Mouse (Mus musculus) embryonic facial prominence, embryonic 12.5 days (tissue): Measurements from ENCODE around the gene Pou3f3. TPM values are rescaled to one million over a fixed set of nuclear protein-coding genes. Genes with fewer than 3 reads are reported as not detected.
A peak's percentile ranks its signal among the peaks of the same experiment; 100 is the strongest.

Experiments
- ATAC-seq: fragments of 200-750 bp; cut with Nextera tagmentation; 2 replicates; pipeline ENCODE4 v1.8.0; 2017; ENCODE audit not compliant: insufficient number of reproducible peaks, insufficient read depth, low FRiP score, low TSS enrichment
- H3K27ac ChIP-seq: fragments of 300-500 bp; sonication (generic); 2 replicates; pipeline ENCODE4 v1.5.1; 2016; ENCODE audit warnings: mild to moderate bottlenecking
- H3K27me3 ChIP-seq: fragments of 300-500 bp; sonication (generic); 2 replicates; pipeline ENCODE4 v1.6.1; 2016; ENCODE audit warnings: mild to moderate bottlenecking, moderate library complexity
- H3K36me3 ChIP-seq: fragments of 300-500 bp; sonication (generic); 2 replicates; pipeline ENCODE4 v1.6.1; 2016; ENCODE audit warnings: mild to moderate bottlenecking
- H3K4me1 ChIP-seq: fragments of 300-500 bp; sonication (generic); 2 replicates; pipeline ENCODE4 v1.6.1; 2016
- H3K4me2 ChIP-seq: fragments of 300-500 bp; sonication (generic); replicated peaks from 2 replicates; pipeline ENCODE4 v1.6.1; 2016; ENCODE audit warnings: mild to moderate bottlenecking, moderate library complexity
- H3K4me3 ChIP-seq: fragments of 300-500 bp; sonication (generic); 2 replicates; pipeline ENCODE4 v1.5.1; 2016; ENCODE audit warnings: mild to moderate bottlenecking
- H3K9ac ChIP-seq: fragments of 300-500 bp; sonication (generic); 2 replicates; pipeline ENCODE4 v1.6.1; 2016; ENCODE audit warnings: mild to moderate bottlenecking, moderate library complexity
- H3K9me3 ChIP-seq: fragments of 300-500 bp; sonication (generic); 2 replicates; pipeline ENCODE4 v1.6.1; 2016; ENCODE audit warnings: mild to moderate bottlenecking, moderate library complexity
- WGBS: fragments of 180-500 bp; shearing (Covaris S2); methylation state at CpG from one replicate; pipeline ENCODE4 v1.1.7; 2016; 5-methylcytosine and 5-hydroxymethylcytosine counted together
- polyA plus RNA-seq: library from polyadenylated mRNA; unstranded; fragments of >200 nt; fragmentation: Nextera tagmentation; extraction: Ambion mirVana; gene quantifications from 2 replicates; pipeline ENCODE4 v1.2.1, GENCODE M21; 2016

Pou3f3 gene
- polyA plus RNA-seq, 1 experiment from 2014 or later: 12.1 TPM

- H3K36me3 ChIP-seq: no peaks in the 10 kb centered on the region
- peak overlapping the region; percentile 60; the same call in 1 of the 2 replicates for H3K27ac ChIP-seq
- H3K4me1 ChIP-seq: peaks cover 11% of the 10 kb centered on the region
- 2% methylated on average over 26 of the region's 26 CpGs for WGBS
- peak overlapping the region; percentile 27 for H3K4me3 ChIP-seq
- ATAC-seq: 0 out of 2 replicates have a peak, but pooled peaks have one; percentile 54
- H3K27me3 ChIP-seq: peaks cover 70% of the 10 kb centered on the region
- H3K4me2 ChIP-seq: peak overlapping the region; percentile 48
- no peaks in the 10 kb centered on the region for H3K9me3 ChIP-seq
- H3K9ac ChIP-seq: peak overlapping the region; percentile 36
Measured at GRCm38 (mm10) chr1:42703851-42704613, 8.5 kb downstream of the Pou3f3 start.

- H3K4me2 ChIP-seq: peak overlapping the region; percentile 17; the same call in 1 of the 2 replicates
- peaks cover 11% of the 10 kb centered on the region for H3K4me1 ChIP-seq
- peak overlapping the region; percentile 30; the same call in 1 of the 2 replicates for H3K27ac ChIP-seq
- WGBS: 7% methylated on average over 17 of the region's 17 CpGs
- peak overlapping the region; percentile 27; the same call in 1 of the 2 replicates for H3K9ac ChIP-seq
- H3K4me3 ChIP-seq: 0 out of 2 replicates have a peak overlapping the region, but pooled peaks have one; percentile 12
- peaks cover 80% of the 10 kb centered on the region for H3K27me3 ChIP-seq
- H3K36me3 ChIP-seq: no peaks in the 10 kb centered on the region
- no peak for ATAC-seq
- H3K9me3 ChIP-seq: no peaks in the 10 kb centered on the region
Measured at GRCm38 (mm10) chr1:42704981-42705810, 9.6 kb downstream of the Pou3f3 start.

- no peak for ATAC-seq
- Histone ChIP-seq H3K36me3 (no peaks in the 10 kb centered on the region), H3K27ac (peak overlapping the region; percentile 30; the same call in 1 of the 2 replicates), H3K27me3 (peaks cover 82% of the 10 kb centered on the region), H3K4me1 (peaks cover 11% of the 10 kb centered on the region), H3K4me2 (peak overlapping the region; percentile 17; the same call in 1 of the 2 replicates), H3K4me3 (0 out of 2 replicates have a peak overlapping the region, but pooled peaks have one; percentile 12), H3K9me3 (no peaks in the 10 kb centered on the region), H3K9ac (no peak overlapping the region)
- 2% methylated on average over 8 of the region's 8 CpGs for WGBS
Measured at GRCm38 (mm10) chr1:42705811-42706160, 10.2 kb downstream of the Pou3f3 start.

GRCm38 (mm10) chr1:42707196-42707595, 11.6 kb downstream of the Pou3f3 start:
- Histone ChIP-seq H3K36me3 (no peaks in the 10 kb centered on the region), H3K27ac (no peak overlapping the region), H3K27me3 (peaks cover 85% of the 10 kb centered on the region), H3K9ac (no peak overlapping the region), H3K4me1 (peaks cover 11% of the 10 kb centered on the region), H3K9me3 (no peaks in the 10 kb centered on the region), H3K4me3 (no peak overlapping the region), H3K4me2 (no peak overlapping the region)
- WGBS: 4% methylated on average over 5 of the region's 5 CpGs
- no peak for ATAC-seq

GRCm38 (mm10) chr1:42707611-42708130, 12.1 kb downstream of the Pou3f3 start:
- Histone ChIP-seq H3K9ac (no peak overlapping the region), H3K27ac (no peak overlapping the region), H3K4me2 (no peak overlapping the region), H3K36me3 (no peaks in the 10 kb centered on the region), H3K9me3 (no peaks in the 10 kb centered on the region), H3K4me3 (no peak overlapping the region), H3K4me1 (peaks cover 11% of the 10 kb centered on the region), H3K27me3 (peaks cover 83% of the 10 kb centered on the region)
- 5% methylated on average over 4 of the region's 4 CpGs for WGBS
- ATAC-seq: no peak

GRCm38 (mm10) chr1:42709024-42709423, 13.5 kb downstream of the Pou3f3 start:
- no peaks in the 10 kb centered on the region for H3K9me3 ChIP-seq
- no peak overlapping the region for H3K4me3 ChIP-seq
- H3K9ac ChIP-seq: no peak overlapping the region
- ATAC-seq: no peak
- peaks cover 81% of the 10 kb centered on the region for H3K27me3 ChIP-seq
- no peak overlapping the region for H3K4me2 ChIP-seq
- H3K4me1 ChIP-seq: peaks cover 11% of the 10 kb centered on the region
- no peaks in the 10 kb centered on the region for H3K36me3 ChIP-seq
- no peak overlapping the region for H3K27ac ChIP-seq
- 35% methylated on average over 1 of the region's 1 CpGs for WGBS

GRCm38 (mm10) chr1:42709431-42710160, 14.0 kb downstream of the Pou3f3 start:
- no peak for ATAC-seq
- no peak overlapping the region for H3K4me3 ChIP-seq

GRCm38 (mm10) chr1:42710234-42710633, 14.7 kb downstream of the Pou3f3 start:
- H3K27me3 ChIP-seq: peaks cover 76% of the 10 kb centered on the region
- H3K27ac ChIP-seq: no peak overlapping the region
- ATAC-seq: no peak
- no peaks in the 10 kb centered on the region for H3K9me3 ChIP-seq
- H3K4me2 ChIP-seq: 0 out of 2 replicates have a peak overlapping the region, but pooled peaks have one; percentile 13
- no peak overlapping the region for H3K9ac ChIP-seq
- WGBS: 16% methylated on average over 4 of the region's 4 CpGs
- peaks cover 7% of the 10 kb centered on the region for H3K4me1 ChIP-seq
- no peaks in the 10 kb centered on the region for H3K36me3 ChIP-seq
- H3K4me3 ChIP-seq: no peak overlapping the region

More at GRCm38 (mm10) chr1:42709431-42710160, 14.0 kb downstream of the Pou3f3 start:
- H3K4me1 ChIP-seq: peaks cover 7% of the 10 kb centered on the region
- H3K9ac ChIP-seq: no peak overlapping the region; the same call in 1 of the 2 replicates
- no peak overlapping the region for H3K27ac ChIP-seq
- WGBS: 8% methylated on average over 7 of the region's 7 CpGs
- no peaks in the 10 kb centered on the region for H3K36me3 ChIP-seq
- H3K4me2 ChIP-seq: peak overlapping the region; percentile 13; the same call in 1 of the 2 replicates
- peaks cover 76% of the 10 kb centered on the region for H3K27me3 ChIP-seq
- H3K9me3 ChIP-seq: no peaks in the 10 kb centered on the region

- H3K27me3 ChIP-seq: peaks cover 74% of the 10 kb centered on the region
- H3K27ac ChIP-seq: no peak overlapping the region
- no peak overlapping the region for H3K4me3 ChIP-seq
- no peak overlapping the region for H3K9ac ChIP-seq
- 5% methylated on average over 2 of the region's 2 CpGs for WGBS
- no peaks in the 10 kb centered on the region for H3K36me3 ChIP-seq
- H3K4me1 ChIP-seq: 0 out of 2 replicates have a peak, but pooled peaks cover 3% of the 10 kb centered on the region
- H3K9me3 ChIP-seq: no peaks in the 10 kb centered on the region
- H3K4me2 ChIP-seq: no peak overlapping the region
- no peak for ATAC-seq
Measured at GRCm38 (mm10) chr1:42710995-42711394, 15.4 kb downstream of the Pou3f3 start.

GRCm38 (mm10) chr1:42711456-42712310, 16.1 kb downstream of the Pou3f3 start:
- Histone ChIP-seq H3K27me3 (peaks cover 71% of the 10 kb centered on the region), H3K27ac (no peak overlapping the region)
- WGBS: 5% methylated on average over 8 of the region's 8 CpGs

More at GRCm38 (mm10) chr1:42711456-42712310, 16.1 kb downstream of the Pou3f3 start:
- Histone ChIP-seq H3K4me2 (peak overlapping the region; percentile 62), H3K4me1 (0 out of 2 replicates have a peak, but pooled peaks cover 3% of the 10 kb centered on the region), H3K36me3 (no peaks in the 10 kb centered on the region), H3K4me3 (peak overlapping the region; percentile 28), H3K9ac (no peak overlapping the region; the same call in none of the 2 replicates), H3K9me3 (no peaks in the 10 kb centered on the region)
- ATAC-seq: no peak
